Mouse (Mus musculus) cerebellum, adult 18-20 months (tissue): ENCODE results near the gene Ppan.
A peak's percentile ranks its signal among the peaks of the same experiment; 100 is the strongest.

Source experiments
- DNase-seq, 2 experiments: peaks; one replicate each; pipeline ENCODE4 v3.0.0; 2021

Gene Ppan

DNA sequence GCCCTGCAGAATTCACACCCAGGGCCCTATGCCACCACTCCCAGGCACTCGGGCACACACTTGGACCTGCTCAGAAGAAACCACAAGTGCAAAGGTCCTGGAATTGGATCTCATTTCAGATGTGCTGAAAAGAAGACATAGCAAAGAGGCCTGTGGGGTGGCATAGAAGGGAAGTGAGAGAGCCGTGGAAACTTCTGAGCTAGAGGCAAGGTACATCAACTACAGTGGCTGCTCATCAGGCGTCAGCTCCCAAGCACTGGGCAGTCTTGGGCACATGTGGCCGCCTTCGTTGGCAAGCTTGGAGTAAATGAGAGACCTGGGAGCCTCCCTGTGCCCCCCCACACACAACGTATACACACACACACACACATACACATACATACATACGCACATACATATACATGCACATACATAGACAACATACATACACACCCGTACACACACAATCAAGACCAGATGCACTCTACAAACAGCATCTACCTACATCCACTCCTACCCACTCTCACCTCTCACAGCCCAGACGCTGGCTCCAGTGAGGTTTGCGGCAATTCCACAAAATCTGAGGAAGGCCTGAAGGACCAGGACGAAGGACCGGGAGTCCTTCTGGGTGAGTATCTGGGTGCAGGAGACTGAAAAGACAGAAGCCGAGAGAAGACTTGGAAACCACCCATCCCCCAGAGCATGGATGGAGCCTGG is 8.7 kb upstream of the Ppan start, which contains the start of gene Angptl6:
Angptl6 (minus strand) TSS at position 631 of the 696 bp plus-strand sequence.
- DNase-seq, result no peak

DNA sequence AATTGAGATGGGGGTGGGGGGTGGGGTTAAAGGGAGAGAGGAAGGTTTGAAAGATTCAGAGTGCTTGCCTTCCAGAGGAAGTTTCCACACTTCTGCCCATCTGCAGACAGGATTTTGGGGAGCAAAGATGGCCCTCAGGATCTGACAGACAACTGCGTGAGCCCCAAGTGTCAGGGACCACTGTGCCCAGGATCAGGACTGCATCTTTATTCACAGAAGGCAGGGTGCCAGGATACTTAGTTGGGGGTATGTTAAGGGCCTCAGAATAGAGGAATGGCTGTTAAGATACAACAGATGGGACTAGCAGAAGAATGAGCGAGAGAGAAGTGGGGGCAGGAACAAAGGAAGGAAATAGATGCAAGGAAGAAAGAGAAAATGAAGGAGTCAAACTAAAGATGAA is 1.4 kb upstream of the Ppan start:
- no peak for DNase-seq

DNA sequence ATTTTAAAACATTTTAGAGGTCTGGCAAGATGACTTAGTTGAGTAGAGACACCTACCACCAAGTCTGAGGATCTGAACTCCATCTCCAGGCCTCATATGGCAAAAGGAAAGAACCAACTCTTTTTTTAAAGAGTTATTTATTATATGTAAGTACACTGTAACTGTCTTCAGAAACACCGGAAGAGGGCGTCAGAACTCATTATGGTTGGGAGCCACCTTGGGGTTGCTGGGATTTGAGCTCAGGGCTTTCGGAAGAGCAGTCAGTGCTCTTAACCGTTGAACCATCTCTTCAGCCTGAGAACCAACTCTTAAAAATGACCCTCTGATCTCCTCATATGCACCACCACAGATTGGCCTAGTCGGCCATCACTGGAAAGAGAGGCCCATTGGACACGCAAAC is 784 bp upstream of the Ppan start:
- no peak for DNase-seq

DNA sequence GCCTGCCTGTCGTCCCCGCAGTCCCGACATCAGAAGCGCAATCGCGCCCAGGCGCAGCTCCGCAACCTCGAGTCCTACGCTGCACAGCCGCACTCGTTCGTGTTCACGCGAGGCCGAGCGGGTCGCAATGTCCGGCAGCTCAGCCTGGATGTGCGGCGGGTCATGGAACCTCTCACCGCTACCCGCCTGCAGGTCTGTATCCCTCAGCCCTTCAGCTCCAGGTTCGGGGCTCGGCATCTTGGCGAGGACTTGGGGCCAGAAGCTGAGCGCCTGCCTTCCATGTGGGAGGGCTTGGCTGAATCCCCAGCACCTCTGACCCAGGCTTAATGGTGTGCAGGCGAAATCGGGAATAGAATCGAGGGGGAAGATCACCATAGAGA is 401 bp downstream of the Ppan start:
- no peak for DNase-seq

DNA sequence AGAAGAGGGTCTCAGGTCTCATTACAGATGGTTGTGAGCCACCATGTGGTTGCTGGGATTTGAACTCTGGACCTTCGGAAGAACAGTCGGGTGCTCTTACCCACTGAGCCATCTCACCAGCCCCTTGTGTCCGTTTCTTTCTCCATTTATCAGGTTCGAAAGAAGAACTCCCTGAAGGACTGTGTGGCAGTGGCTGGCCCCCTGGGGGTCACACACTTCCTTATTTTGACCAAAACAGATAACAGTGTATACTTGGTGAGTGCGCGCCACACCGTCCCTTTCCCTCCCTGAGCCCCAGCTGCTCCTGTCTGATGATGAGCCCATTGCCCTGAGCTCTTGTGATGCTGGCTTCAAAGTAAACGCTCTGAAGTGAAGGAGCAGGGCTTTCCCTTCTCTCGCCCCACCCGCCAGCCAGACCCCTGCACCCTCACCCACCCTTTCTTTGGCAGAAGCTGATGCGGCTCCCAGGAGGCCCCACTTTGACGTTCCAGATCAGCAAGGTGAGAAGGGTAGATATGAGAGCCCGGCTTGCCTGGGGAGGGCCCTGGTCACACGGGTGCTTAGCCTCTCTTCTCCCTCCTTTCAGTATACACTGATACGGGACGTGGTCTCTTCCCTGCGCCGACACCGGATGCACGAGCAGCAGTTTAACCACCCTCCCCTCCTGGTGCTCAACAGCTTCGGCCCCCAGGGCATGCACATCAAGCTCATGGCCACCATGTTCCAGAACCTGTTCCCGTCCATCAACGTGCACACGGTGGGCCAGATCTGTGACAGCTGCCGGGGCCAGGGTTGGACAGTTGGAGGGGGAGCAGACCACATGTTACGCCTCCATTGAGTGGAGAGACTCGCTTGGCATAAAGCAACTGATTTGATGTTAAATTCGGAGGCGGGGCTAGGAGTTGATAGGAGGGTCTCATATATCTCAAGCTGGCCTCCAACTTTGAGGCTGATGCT is 1.5 kb downstream of the Ppan start:
- DNase-seq, result peak in 1 of 2 experiments; percentile 14

DNA sequence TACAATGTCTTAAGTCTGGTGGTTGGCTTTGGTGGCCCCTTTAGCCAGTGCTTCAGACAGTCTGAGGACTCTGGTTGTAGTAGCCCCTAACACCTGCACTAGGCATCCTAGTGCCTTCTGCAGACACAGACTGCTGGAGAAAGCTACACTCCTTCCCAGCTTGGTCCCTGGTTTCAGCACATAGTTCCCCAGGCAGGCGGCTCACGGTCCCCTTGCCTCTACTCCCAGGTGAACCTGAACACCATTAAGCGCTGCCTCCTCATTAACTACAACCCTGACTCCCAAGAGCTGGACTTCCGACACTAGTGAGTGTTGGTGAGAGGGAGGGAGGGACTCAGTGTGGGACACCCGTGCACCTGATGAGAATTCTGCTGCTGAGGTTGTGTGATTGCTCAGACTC is 2.4 kb downstream of the Ppan start:
- no peak for DNase-seq

DNA sequence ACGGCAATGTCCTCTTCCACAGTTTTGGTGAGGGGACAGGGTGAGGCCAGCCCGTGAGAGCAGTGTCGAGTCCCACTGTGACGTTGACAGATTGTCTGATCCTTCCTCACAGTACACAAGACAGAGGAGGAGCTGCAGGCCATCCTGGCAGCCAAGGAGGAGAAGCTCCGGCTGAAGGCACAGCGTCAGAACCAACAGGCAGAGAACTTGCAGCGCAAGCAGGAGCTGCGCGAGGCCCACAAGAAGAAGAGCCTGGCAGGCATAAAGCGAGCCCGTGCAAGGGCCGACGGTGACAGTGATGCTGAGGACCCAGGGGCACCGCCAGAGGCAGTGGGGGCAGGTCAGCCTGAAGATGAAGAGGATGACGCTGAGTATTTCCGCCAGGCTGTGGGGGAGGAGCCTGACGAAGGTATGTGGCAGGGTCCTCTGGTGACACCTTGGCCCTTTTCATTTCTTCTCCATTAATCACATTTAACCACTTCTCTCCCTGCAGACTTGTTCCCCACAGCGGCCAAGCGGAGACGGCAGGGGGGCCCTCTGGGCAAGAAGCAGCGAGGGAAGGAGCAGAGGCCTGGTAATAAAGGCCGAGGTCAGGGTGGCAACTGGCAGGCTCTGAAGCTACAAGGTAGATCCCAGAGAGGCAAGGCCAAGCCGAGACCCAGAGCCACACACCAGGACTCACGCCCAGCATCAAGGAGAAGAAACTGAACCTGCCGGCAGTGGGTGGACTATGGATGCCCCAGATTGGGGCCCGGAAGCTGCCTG is 3.5 kb downstream of the Ppan start:
- DNase-seq, result no peak

DNA sequence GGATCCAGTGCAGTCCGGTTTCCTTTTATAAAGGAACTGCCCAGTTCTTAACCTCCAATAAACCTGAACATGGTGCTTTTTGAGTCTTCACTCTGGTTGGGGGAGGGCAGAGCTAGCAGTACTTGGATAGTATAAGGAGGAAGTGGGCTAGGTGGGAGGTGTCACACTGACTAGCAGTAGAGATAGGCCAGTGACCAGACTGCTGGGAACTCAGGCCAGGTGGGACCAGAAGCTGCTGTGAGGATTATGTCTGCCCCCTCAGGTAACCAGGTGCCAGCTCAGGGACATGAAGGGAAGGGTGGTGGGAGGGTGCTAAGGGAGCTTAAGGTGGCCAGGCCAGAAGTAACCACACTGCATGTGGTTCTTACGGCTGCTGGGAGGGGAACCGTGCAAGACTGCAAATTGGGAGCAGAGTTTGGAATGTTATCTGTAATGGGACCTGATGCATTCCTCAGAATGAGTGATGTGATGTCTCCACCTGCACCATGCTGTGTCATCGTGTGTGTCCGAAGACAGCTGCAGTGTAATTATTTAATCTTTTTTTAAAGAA is 4.2 kb downstream of the Ppan start:
- no peak for DNase-seq

DNA sequence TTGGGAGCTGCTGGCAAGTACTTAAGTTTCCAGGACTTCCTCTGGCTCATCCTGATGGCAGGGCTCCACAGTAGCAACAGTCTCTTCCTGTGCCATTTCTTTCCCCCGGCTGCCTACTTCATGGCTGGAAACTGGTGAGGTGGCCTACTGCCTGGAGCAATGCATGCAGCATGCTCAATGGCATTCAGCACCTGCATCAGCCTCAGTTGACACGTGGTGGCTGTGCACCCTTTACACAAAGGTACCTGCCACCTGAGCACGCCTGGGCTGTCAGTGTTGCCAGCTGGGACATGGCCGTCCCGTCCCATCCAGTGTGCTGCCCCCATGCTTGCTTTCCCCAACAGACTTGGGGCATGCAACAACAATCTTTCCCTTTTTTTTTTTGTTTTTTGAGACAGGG is 5.1 kb downstream of the Ppan start:
- no peak for DNase-seq

DNA sequence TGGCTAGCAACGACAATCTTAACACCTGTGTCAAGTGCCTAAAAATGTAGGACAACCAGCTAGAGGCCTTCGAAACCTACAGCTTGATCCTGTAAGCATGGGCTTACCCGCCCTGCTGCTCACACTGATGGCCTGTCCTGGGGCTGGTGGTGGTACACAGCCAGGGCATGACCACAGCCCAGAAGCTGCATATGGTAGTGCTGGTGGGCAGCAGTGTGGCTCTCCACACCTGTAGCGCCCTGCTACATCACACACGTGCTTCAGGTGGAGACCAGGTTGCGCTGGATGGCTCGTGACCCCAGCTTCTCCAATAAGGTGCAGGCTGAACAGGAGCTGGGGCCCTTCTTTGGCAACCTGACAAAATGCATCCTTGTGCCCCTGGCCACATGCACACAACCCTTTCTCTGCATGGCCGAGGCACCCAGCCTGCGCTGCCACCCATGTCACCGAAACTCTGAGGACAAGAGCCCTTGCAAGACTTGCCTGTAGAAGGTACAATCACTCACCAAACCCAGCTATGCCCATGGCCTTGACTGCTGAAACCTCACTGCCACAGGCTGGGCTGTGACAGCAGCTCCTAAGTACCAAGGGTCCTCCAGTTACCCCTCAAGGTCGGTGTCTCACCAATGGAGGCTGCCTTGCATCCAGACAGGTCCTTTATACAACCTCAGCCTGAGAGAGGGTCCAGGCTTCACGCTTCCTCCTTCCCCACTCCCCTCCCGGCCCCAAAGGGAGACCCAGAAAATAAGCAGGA is 5.8 kb downstream of the Ppan start:
- DNase-seq, result no peak

DNA sequence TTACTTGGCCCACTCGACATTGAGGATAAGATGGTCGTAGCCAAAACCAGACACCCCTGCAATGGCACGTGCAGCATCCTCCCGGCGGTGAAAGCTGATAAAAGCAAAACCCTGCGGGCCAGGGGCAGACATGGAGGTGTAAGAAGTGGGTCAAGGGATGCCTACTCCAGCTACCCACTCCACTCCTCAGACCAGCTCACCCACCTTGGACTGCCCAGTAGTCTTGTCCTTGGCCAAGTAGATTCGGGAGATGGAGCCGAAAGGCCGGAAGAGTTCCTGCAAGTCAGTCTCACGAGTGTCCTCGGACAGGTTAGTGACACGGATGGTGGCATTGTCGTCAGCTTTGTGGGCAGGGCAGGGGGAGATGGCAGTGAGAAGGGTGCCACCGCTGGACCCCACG is 6.7 kb downstream of the Ppan start:
- no peak for DNase-seq

DNA sequence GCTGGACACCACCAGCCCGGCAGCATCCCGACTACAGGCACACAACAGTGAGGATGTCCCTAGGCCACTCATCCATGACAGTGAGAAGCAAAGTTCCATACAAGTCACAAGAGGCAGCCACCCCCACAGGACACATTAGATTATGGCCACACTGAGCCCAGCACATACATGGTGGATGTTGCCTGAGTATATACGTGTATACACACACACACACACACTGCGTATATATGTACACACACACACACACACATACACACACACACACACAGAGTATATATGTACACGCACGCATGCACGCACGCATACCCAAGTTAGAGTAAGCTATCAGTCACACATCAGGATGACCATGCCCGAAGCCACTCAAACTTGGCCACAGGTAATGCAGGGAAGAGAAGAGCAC is 7.4 kb downstream of the Ppan start:
- DNase-seq, result no peak

DNA sequence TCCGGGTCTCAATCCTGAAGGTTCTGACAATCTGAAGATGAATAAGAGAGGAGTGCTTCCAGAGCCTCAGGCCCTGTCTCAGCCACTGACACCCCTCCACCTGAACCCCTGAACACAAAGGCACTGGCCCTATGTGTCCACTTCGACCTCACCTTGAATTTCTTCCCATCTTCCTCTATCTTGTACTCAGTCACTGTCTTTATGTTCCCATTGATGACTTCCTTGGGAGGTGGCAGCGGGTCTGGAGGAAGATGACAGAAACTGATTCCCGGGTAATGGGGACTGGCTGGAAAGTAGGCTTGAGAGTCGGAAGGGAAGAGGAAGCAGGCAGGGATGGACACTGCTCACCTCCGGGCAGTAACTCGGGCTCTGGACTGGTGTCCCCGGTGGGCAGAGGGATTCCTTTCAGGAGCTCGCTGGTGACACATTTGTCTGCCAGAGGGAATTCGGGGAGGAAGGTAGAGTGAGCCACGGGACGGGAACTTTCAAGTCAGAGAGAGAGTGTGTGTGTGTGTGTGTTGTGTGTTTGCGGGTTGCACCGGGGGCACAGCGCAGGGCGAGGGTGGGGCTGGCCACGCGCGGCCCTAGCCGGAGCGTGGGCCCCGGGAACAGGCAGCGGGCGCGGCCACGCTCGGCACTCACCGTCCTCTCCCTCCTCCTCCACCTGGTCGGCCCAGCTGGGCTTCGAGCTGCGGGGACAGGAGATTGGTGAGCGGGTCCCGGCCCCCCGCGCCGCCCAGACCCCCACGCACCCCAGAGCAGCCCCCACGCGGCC is 9.9 kb downstream of the Ppan start:
- no peak for DNase-seq

DNA sequence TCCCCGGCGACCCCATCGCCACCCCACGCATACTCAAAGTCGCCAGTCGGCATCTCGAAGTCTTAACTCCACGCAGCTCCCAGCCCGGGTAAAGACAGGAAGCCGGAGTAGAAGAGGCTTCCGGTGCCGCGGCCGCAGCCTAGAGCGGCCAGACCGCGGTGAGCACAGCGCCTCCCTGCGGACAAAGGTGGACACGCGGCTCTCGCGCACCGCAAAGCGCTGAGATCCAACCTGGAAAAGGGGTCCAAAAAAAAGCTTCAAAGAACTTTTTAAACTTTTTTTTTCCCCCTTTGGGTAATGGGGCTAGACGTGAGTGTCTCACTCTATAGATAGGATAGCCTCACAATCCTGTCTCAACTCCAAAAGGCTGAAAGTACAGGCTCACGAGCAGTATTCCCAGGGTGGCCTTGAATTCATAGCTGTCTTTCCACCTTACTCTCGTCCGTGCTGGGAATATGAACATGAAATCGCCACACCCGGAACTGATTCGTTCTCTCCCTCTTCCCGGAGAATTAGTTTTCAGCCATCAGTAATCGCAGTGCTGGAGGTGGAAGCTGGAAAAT is 10.6 kb downstream of the Ppan start, which contains the start of gene Eif3g:
Eif3g (minus strand) TSS at position 113 of the 563 bp plus-strand sequence.
- peak; percentile 78 to 91 for DNase-seq

DNA sequence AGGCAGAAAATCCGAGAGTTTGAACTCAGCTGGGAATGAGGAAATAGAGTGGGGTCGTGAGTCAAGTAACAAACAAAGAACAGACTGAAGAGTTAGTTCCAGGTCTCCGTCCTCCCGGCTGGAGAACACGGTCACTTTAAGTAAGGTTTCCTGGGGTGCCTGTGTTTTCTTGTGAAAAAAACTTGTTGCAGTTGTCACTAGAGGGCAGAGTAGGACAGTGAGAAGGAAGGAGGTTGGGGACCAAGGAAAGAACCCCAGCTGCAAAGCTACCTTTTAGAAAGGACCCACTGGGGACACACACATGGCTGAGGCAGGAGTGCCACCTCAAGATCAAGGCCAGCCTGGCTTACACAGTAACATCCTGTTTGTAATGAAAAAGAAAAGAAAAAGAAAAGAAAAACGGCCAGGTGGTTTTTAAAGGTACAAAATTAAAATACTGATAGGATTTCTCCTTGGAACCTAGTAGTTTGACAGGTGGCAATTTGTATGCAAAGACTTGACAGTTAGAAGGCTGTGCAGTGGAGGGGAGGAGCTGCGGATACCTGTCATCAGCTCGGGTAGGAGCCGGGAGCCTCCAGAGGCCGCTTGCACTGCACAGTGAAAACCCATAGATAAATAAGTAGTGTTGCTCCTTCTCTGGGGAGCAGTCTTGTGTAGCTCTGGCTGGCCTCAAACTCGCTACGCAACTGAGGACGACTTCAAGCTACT is 13.6 kb downstream of the Ppan start:
- DNase-seq, result peak in 1 of 2 experiments; percentile 24

DNA sequence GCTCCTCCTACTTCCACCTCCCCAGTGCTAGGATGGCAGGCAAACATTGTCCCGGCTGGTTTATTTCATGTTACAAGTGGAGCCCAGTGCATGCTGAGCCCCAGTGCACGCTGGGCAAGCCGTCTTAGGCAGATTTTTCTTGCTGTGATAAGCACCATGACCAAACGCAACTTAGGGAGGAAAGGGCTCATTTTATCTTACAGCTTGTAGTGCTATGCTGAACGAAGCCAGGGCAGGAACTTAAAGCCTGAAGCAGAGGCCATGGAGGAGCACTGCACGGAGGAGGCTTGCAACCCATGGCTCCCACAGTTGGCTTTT is 14.2 kb downstream of the Ppan start:
- DNase-seq, result no peak

DNA sequence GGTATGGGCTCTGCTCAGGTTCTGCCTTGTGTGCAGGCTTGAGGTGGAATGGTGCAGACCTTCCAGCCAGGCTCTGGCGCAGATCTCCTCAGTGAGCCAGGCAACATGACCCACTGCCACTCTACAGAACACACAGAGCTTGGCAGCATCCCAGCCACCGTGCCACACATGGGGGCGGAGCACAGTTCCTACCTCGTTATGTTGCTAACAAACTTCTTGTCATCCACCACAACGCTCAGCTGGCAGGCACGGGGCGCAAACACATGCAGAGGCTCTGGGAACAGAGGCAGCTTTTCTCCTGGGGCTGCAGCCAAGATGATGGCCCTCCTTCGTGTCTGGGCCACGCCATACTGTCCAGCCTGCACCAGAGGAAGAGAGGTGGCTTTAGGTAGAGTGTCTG is 22.0 kb downstream of the Ppan start:
- no peak for DNase-seq

DNA sequence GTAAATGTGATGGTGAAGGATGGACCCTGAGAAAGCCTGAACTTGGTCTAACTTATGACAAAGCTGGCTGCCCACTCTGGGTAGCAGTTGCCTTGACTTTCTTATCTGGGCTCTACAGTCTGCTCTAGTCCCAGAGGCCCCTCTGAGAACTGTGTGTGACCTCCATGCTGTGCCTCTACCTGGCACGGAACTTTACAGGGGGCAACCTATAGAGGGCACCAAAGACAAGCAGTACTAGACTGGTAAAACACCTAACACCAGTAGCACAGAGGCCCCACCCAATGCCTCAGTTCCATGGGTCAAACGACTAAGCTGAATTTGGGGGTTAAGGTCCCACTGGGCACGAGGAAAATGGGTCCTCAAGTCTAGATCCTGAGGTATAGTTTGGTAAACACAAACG is 28.2 kb downstream of the Ppan start:
- no peak for DNase-seq

DNA sequence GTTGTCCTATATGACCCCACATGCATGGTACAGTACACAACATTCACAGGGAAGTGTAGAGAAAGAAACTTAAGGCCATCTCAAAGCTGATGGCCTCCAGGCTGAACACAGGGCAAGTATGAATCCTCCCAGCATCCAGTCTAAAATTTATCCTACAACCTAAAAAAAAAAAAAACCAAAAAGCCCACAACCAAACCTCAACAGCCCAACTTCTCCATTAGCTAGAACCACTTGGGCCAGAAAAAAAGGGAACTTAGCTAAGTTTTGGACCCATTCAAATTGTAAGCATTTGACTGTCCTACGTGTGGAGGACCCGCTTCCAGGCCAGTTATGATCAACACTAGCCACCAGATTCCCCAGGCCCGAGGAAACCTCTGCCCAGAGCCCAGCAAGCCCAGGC is 35.3 kb downstream of the Ppan start:
- DNase-seq, result no peak
